Mouse (Mus musculus): ENCODE results near the gene Ntng1. TPM values are rescaled to one million over a fixed set of nuclear protein-coding genes. Genes with fewer than 3 reads are reported as not detected.
A peak's percentile ranks its signal among the peaks of the same experiment; 100 is the strongest.

Ntng1 gene
- polyA plus RNA-seq, 2 experiments = 5.7 to 7.4 TPM

DNA sequence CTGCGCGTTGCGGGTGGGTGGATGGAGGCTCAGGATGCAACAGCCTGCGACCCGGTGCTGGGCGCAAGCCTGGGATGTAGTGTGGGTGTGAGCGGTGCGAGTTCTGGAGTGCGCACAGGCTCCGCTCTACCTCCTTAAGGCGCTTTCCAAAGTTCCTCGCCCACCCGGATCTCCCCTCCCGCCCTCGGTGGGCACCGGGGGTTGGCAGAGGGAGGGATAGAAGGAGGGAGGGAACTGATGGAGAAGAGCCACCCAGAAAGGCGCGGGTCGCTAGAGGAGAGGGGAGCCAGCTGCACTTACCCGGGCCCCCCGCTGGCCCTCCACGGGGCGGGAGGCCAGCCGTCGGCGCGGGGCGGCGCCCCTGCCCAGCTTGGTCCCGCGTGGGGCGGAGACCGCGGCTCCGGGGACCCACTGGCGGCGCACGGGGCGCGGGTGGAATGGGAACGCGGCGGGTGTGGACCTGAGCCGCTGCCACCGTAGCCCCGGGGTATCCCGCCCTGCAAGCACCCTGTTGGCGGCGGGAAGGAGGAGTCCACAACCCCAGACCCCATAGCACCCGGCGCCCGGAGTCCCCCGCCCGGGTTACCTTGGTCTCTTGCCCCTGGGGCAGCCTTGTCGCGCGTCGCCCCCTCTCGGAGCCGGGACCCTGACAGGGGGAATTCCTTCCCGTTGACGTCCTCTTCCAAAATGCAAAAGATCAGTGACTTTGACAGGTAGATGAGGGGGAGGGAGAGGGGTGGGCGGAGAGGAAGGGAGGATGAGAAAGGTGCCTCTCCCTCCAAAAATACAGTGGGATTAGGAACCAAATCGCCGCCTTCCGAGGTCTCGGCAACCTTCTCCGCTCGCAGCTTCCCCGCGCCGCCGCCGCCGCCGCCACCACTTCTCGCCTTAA lies 1.3 kb downstream of the Ntng1 start:
- Histone ChIP-seq H3K9me3 (ENCODE audit: control insufficient read depth, low read length) (no peaks in the 10 kb centered on the region), H3K9ac (ENCODE audit: low read depth, low read length, severe bottlenecking) (peak overlapping the region; percentile 71), H3K4me3 (replicated peaks; ENCODE audit: low read length) (peak overlapping the region; percentile 66), H3K27me3 (ENCODE audit: control insufficient read depth, insufficient read depth, low read length) (0 out of 2 replicates have a peak, but pooled peaks cover 8% of the 10 kb centered on the region), H3K4me1 (ENCODE audit: control insufficient read depth, insufficient read depth, low read length) (0 out of 2 replicates have a peak, but pooled peaks cover 3% of the 10 kb centered on the region), H3K36me3 (ENCODE audit: control insufficient read depth, insufficient read depth, low read length) (no peaks in the 10 kb centered on the region), H3K27ac (replicated peaks; ENCODE audit: low read depth, low read length) (peak overlapping the region; percentile 56; the same call in 1 of the 2 replicates), H3K4me2 (replicated peaks; ENCODE audit: low read depth, low read length, severe bottlenecking) (peak overlapping the region; percentile 95)
- TF ChIP-seq POLR2A (IDR thresholded peaks at IDR 0.05; ENCODE audit: borderline replicate concordance, extremely low read depth, insufficient read depth, insufficient read length) = no peak
- WGBS = under 1% methylated on average over 51 of the region's 77 CpGs
- ATAC-seq (ENCODE audit: low FRiP score, low read depth) (0 out of 2 replicates have a peak, but pooled peaks have one; percentile 39), DNase-seq (ENCODE audit: low spot score) (no peak)

DNA sequence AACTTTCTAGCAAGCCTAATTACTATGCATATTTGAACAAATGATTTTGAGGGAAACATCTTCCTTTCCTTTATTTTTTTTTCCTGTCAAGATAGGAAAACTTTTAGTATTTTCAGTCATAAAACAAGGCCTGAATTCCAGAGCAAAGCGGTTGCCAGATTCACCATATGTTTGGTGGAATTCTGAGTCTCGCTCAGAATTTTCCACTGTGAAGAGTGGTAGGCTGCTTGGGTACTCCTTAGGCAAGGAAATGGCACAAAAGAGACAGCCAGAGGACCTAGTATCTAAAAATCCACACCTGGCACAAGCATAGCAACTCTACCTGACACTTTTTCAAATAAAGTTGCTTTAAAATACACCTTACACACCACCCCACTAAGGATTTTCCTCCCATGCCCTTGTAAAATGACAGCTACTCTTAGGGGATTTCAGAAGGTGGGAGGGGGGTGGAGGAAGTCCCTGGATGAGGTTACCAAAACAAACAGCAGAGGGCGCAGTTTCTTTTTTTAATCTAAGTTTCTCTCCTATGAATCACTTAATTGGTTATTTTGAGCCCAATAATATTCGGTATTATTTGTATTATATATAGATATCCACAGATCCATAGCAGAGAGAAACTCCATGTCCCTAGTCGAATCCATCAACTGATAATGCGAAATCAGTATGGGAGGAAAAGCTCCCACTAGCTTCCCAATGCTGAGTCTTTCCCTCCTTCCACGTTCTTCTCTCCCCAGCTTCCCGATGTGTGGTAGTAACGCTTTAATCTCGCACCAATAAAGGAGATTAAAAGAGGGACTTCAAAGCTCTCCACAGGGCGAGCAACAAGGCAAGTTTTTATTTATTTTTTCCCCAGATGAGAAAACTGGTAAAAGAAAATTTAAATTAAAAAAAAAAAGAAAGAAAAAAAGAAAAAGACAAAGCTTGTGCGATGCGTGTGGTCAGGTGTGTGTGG lies 2.2 kb downstream of the Ntng1 start:
- H3K36me3 ChIP-seq (ENCODE audit: control insufficient read depth, insufficient read depth, low read length) = no peaks in the 10 kb centered on the region
- DNase-seq (ENCODE audit: low spot score) = peak; percentile 90
- ATAC-seq (ENCODE audit: low FRiP score, low read depth) = 0 out of 2 replicates have a peak, but pooled peaks have one; percentile 18

DNA sequence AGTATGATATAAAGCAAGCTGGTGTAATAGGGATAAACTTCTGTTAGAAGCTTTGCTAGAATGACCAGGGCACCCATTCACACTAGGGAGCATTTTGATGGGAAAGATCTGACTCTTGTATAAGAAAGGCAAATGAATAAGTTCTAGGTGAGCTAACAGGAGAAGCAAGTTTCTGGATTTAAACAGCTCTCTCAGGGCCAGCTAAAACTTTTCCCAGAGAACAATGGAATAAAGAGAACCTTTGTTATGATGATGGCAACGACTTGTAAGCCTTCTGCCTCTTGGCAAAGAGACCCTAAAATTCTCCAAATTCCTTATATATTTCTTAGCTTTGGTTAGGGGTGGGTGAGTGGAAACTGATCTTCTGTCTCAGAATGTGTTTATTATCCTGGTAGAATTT lies 7.7 kb downstream of the Ntng1 start:
- H3K4me2 ChIP-seq (replicated peaks; ENCODE audit: low read depth, low read length, severe bottlenecking) = no peak overlapping the region
- no peak overlapping the region for H3K9ac ChIP-seq (ENCODE audit: low read depth, low read length, severe bottlenecking)
- no peak overlapping the region for H3K4me3 ChIP-seq (replicated peaks; ENCODE audit: low read length)
- DNase-seq (ENCODE audit: low spot score) (peak; percentile 48), ATAC-seq (ENCODE audit: low FRiP score, low read depth) (no peak; the same call in 1 of the 2 replicates)
- WGBS = 6% methylated on average over 1 of the region's 1 CpGs
- H3K27ac ChIP-seq (replicated peaks; ENCODE audit: low read depth, low read length) = no peak overlapping the region
- no peak for TF ChIP-seq POLR2A (IDR thresholded peaks at IDR 0.05; ENCODE audit: borderline replicate concordance, extremely low read depth, insufficient read depth, insufficient read length)
- H3K27me3 ChIP-seq (ENCODE audit: control insufficient read depth, insufficient read depth, low read length) = no peaks in the 10 kb centered on the region
- H3K36me3 ChIP-seq (ENCODE audit: control insufficient read depth, insufficient read depth, low read length) = 0 out of 2 replicates have a peak, but pooled peaks cover 2% of the 10 kb centered on the region
- no peaks in the 10 kb centered on the region for H3K9me3 ChIP-seq (ENCODE audit: control insufficient read depth, low read length)
- 0 out of 2 replicates have a peak, but pooled peaks cover 10% of the 10 kb centered on the region for H3K4me1 ChIP-seq (ENCODE audit: control insufficient read depth, insufficient read depth, low read length)

More for the DNA sequence above, 2.2 kb downstream of the Ntng1 start:
- Histone ChIP-seq H3K4me1 (ENCODE audit: control insufficient read depth, insufficient read depth, low read length) (0 out of 2 replicates have a peak, but pooled peaks cover 3% of the 10 kb centered on the region), H3K27me3 (ENCODE audit: control insufficient read depth, insufficient read depth, low read length) (0 out of 2 replicates have a peak, but pooled peaks cover 8% of the 10 kb centered on the region), H3K4me2 (replicated peaks; ENCODE audit: low read depth, low read length, severe bottlenecking) (peak overlapping the region; percentile 95), H3K9ac (ENCODE audit: low read depth, low read length, severe bottlenecking) (peak overlapping the region; percentile 71), H3K9me3 (ENCODE audit: control insufficient read depth, low read length) (no peaks in the 10 kb centered on the region), H3K27ac (replicated peaks; ENCODE audit: low read depth, low read length) (no peak overlapping the region), H3K4me3 (replicated peaks; ENCODE audit: low read length) (peak overlapping the region; percentile 66)
- WGBS = 2% methylated on average over 13 of the region's 13 CpGs
- no peak for TF ChIP-seq POLR2A (IDR thresholded peaks at IDR 0.05; ENCODE audit: borderline replicate concordance, extremely low read depth, insufficient read depth, insufficient read length)

DNA sequence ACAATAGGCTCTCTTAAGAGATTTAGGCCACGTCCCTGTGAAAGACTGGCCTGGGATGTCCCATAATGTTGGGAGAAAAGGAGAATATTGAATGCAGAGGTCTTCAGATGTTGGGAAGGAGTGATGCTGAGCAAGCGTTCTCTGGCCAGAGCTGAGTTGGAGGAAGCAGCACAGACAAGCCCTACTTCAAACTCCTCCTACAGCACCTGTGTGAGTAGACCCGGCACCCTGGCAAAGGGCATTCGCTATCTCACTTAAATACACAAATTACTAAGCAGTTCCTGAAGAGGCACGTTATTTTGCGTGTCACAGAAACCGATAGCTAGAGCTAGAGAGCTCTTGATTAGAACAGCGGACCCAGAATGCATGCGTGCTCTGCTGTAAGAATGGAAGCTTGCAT lies 10.7 kb downstream of the Ntng1 start:
- 0 out of 2 replicates have a peak, but pooled peaks cover 7% of the 10 kb centered on the region for H3K4me1 ChIP-seq (ENCODE audit: control insufficient read depth, insufficient read depth, low read length)
- no peak overlapping the region for H3K4me2 ChIP-seq (replicated peaks; ENCODE audit: low read depth, low read length, severe bottlenecking)
- no peak for TF ChIP-seq POLR2A (IDR thresholded peaks at IDR 0.05; ENCODE audit: borderline replicate concordance, extremely low read depth, insufficient read depth, insufficient read length)
- no peaks in the 10 kb centered on the region for H3K27me3 ChIP-seq (ENCODE audit: control insufficient read depth, insufficient read depth, low read length)
- no peaks in the 10 kb centered on the region for H3K9me3 ChIP-seq (ENCODE audit: control insufficient read depth, low read length)
- H3K27ac ChIP-seq (replicated peaks; ENCODE audit: low read depth, low read length) = no peak overlapping the region
- ATAC-seq (ENCODE audit: low FRiP score, low read depth) = no peak
- no peak overlapping the region for H3K4me3 ChIP-seq (replicated peaks; ENCODE audit: low read length)
- no peak for DNase-seq (ENCODE audit: low spot score)
- 74% methylated on average over 9 of the region's 9 CpGs for WGBS
- H3K36me3 ChIP-seq (ENCODE audit: control insufficient read depth, insufficient read depth, low read length) = 0 out of 2 replicates have a peak, but pooled peaks cover 2% of the 10 kb centered on the region
- no peak overlapping the region for H3K9ac ChIP-seq (ENCODE audit: low read depth, low read length, severe bottlenecking)
